Mouse (Mus musculus) hindbrain, postnatal 0 days (tissue): ENCODE data around the gene Mob3b. TPM values are rescaled to one million over a fixed set of nuclear protein-coding genes. Genes with fewer than 3 reads are reported as not detected.
A peak's percentile ranks its signal among the peaks of the same experiment; 100 is the strongest.

ENCODE experiments used
- ATAC-seq: fragments of 200-750 bp; cut with Nextera tagmentation; 2 replicates; pipeline ENCODE4 v1.8.0; 2017; ENCODE audit warnings: mild to moderate bottlenecking, moderate TSS enrichment, moderate library complexity
- DNase-seq: peaks from one replicate; pipeline ENCODE4 v3.0.0-alpha.2; 2015; ENCODE audit warnings: low spot score
- H3K27ac ChIP-seq: fragments of 300-500 bp; sonication (generic); 2 replicates; pipeline ENCODE4 v1.5.1; 2014; ENCODE audit warnings: mild to moderate bottlenecking
- H3K27me3 ChIP-seq: fragments of 300-500 bp; sonication (generic); 2 replicates; pipeline ENCODE4 v1.6.1; 2014; ENCODE audit warnings: low read length, mixed read lengths; ENCODE audit not compliant: insufficient read depth
- H3K36me3 ChIP-seq: fragments of 300-500 bp; sonication (generic); 2 replicates; pipeline ENCODE4 v1.6.1; 2014; ENCODE audit warnings: low read length, mixed read lengths; ENCODE audit not compliant: insufficient read depth
- H3K4me1 ChIP-seq: fragments of 300-500 bp; sonication (generic); 2 replicates; pipeline ENCODE4 v1.6.1; 2014; ENCODE audit warnings: antibody characterized with exemption, low read length, mixed read lengths; ENCODE audit not compliant: insufficient read depth
- H3K4me2 ChIP-seq: fragments of 300-500 bp; sonication (generic); 2 replicates; pipeline ENCODE4 v1.6.1; 2014; ENCODE audit warnings: low read depth, mild to moderate bottlenecking, low read length, moderate library complexity, mixed read lengths
- H3K4me3 ChIP-seq: fragments of 300-500 bp; sonication (generic); 2 replicates; pipeline ENCODE4 v1.5.1; 2014; ENCODE audit warnings: low read length
- H3K9ac ChIP-seq: fragments of 300-500 bp; sonication (generic); replicated peaks from 2 replicates; pipeline ENCODE4 v1.6.1; 2014; ENCODE audit warnings: mild to moderate bottlenecking, low read length, moderate library complexity, mixed read lengths
- H3K9me3 ChIP-seq: fragments of 300-500 bp; sonication (generic); 2 replicates; pipeline ENCODE4 v1.6.1; 2016; ENCODE audit warnings: low read length, mixed read lengths
- CTCF ChIP-seq: IDR thresholded peaks from 2 replicates; pipeline ENCODE4 v1.5.1; 2016; ENCODE audit warnings: antibody characterized with exemption, control low read depth, low read depth
- WGBS: fragments of 180-500 bp; shearing (Covaris S2); extraction: QIAGEN DNeasy Blood & Tissue Kit; methylation state at CpG from one replicate; pipeline ENCODE4 v1.1.7; 2014; 5-methylcytosine and 5-hydroxymethylcytosine counted together
- polyA plus RNA-seq: library from polyadenylated mRNA; unstranded; fragments of >200 nt; fragmentation: Nextera tagmentation; extraction: Ambion mirVana; gene quantifications from 2 replicates; pipeline ENCODE4 v1.2.1, GENCODE M21; 2015
- total RNA-seq: library from RNA; depleted of rRNA; stranded (reverse); fragments of >200 nt; gene quantifications from 2 replicates; pipeline ENCODE4 v1.2.3, GENCODE M21; 2014

The Mob3b gene
- total and polyA plus RNA-seq, 2 experiments from 2014 or later: 2.9 to 3.2 TPM

DNA sequence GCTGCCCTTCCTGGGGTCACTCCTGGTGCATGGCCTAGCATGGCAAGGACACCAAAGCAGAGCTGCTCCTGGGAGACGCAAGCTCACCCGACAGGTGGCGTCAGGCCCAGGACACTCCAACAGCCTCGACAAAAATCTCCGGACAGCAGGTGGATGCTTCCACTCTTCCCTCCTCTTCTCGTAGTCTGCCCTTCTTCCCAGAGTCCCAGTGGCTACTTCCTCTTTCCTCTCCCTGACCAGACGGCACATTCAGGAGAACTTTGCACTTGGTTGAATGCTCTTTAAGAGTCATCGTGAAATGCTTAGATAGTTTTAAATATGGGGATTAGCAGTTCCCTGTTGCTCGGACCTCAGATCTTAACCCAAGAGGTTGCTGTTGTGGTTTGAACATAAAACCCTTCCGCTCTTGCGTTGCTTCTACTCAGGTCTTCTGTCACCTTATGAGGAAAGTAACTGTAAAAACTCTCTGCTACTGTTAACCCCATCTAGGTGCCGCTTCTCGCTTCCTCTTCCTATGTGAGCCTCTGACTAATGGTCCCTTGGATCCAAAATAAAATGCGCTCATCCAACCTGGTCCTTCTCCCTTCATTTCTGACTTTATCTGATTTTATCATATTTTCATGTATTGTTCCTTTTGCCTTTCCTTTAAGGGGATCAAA is 52.0 kb downstream of the Mob3b start:
- ATAC-seq: no peak

DNA sequence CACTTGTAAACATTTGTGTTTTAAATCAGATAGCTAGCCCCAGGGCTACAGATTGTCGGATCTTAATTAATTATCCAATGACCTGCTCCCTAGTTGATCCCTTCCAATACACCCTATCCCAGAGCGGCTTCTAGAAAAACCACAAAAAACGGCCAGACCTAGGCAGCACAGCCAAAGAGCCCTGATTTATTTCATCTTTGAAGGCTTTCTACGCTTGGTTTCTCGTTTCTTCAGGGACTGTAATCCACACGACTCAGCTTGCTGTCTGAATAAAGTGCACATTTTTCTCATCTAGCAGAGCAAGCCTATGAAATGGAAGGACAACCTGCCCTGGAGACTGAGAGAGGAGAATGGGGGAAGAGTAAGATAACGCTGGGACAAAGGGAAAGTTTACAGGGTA is 56.1 kb downstream of the Mob3b start:
- Histone ChIP-seq H3K9ac (no peak overlapping the region), H3K36me3 (no peaks in the 10 kb centered on the region), H3K4me2 (no peak overlapping the region), H3K4me1 (no peaks in the 10 kb centered on the region), H3K27me3 (no peaks in the 10 kb centered on the region), H3K9me3 (no peaks in the 10 kb centered on the region), H3K4me3 (no peak overlapping the region), H3K27ac (no peak overlapping the region)
- DNase-seq: no peak
- 43% methylated on average over 7 of the region's 7 CpGs for WGBS
- TF ChIP-seq CTCF: no peak
- ATAC-seq: no peak

More for the DNA sequence above, 52.0 kb downstream of the Mob3b start:
- no peak for TF ChIP-seq CTCF
- Histone ChIP-seq H3K27me3 (no peaks in the 10 kb centered on the region), H3K36me3 (no peaks in the 10 kb centered on the region), H3K4me2 (no peak overlapping the region), H3K4me3 (no peak overlapping the region), H3K4me1 (no peaks in the 10 kb centered on the region), H3K27ac (no peak overlapping the region), H3K9me3 (no peaks in the 10 kb centered on the region), H3K9ac (no peak overlapping the region)
- DNase-seq: no peak
- WGBS: 74% methylated on average over 14 of the region's 14 CpGs

DNA sequence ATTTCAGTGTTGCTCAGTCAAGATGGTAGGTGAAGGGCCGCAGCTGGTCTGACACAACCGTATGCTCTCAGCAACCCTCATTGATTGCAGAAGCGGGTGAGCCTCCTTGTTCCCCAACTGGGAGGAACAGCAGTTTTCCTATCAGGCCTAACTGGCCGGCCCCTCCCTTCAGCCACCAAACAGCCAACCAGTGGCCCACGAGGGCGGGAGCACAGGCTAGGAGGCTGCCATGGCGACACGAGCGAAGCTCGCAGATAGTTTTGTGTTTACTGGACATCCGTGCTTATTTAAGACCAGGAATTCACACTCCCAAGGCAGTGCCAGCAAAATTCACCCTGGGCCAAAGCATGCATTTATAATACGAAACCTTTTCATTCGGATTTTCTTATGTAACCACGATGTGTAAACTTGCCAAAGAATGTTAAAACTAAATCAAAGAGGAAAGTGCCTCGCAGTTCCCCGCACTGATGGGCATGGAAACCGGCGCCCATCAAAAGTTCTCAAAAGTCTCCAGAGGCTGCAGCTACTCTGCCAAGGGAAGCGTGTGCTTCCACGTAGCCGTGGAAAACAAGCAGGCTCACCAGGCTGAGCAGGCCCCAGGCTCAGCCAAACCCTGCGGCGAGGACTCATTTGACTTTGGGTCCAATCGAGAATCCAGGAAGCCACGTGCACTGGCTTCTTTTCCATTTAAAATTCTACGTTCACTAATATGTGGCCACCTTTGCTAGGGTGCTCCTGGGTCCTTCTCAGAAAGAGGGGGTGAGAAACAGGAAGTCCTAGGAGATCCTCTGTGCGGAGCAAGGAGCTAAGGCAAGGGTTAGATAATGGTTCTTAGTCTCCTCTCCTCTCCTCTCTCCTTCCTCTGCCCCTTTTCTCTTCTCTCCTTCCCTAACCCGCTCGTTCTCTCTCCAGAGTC is 57.2 kb downstream of the Mob3b start:
- Histone ChIP-seq H3K4me2 (peak overlapping the region; percentile 61), H3K4me3 (peak overlapping the region; percentile 30), H3K36me3 (no peaks in the 10 kb centered on the region), H3K27me3 (no peaks in the 10 kb centered on the region), H3K4me1 (no peaks in the 10 kb centered on the region), H3K9me3 (no peaks in the 10 kb centered on the region), H3K9ac (peak overlapping the region; percentile 39; the same call in 1 of the 2 replicates), H3K27ac (peak overlapping the region; percentile 23; the same call in 1 of the 2 replicates)
- DNase-seq: peak; percentile 90
- 7% methylated on average over 29 of the region's 29 CpGs for WGBS
- no peak for TF ChIP-seq CTCF
- ATAC-seq: peak; percentile 95

DNA sequence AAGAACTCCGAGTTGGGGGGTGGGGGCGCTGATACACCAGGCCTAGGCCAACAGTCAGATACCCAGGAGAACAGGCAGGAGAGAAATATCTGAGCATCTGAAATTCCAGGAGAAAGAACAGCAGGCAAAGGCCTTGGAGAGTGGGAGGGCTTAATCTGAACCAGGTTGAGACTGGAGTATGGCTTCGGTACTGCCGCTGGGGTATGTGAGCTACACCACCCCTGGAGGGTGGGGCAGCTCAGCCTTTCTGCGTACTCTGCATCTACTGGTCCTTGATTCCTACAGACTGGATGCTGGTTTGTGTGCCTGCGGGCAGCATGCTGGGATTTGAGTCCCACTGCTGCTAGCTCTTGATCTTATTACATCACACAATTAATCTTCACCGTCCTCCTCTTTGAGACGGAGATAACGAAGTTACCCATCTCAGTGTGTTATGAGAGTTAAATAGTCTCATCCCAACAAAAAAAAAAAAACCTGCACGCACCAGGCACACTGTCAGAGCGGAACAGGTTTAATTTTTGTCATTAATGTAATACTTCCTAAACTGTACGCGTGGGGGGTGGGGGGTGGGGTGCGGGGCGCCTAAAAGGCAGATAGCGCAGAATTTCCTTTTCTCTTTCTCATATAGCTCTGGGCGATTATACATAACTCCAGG is 57.9 kb downstream of the Mob3b start:
- peak overlapping the region; percentile 30 for H3K4me3 ChIP-seq
- peak; percentile 37 for DNase-seq

DNA sequence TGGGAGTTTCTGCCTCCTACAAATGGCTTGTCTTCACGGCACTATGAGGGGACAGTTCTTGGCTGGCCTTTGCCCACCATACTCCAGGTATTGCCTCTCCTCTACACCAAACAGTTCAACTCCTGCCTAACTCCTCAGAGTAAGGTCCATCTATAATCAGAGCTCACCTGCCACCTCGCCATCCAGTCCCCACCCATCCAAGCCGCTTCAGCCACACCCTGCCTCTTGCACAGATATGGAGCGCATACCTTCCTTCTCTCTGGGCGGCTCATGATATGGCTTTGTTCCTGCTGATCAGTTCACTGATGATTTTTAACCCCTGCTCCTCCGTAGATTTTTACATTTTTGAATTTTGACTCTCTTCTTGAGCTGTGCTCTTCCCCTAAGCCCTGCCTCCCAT is 58.7 kb downstream of the Mob3b start:
- Histone ChIP-seq H3K27me3 (no peaks in the 10 kb centered on the region), H3K9me3 (no peaks in the 10 kb centered on the region), H3K27ac (no peak overlapping the region), H3K9ac (no peak overlapping the region), H3K4me1 (no peaks in the 10 kb centered on the region), H3K36me3 (no peaks in the 10 kb centered on the region), H3K4me2 (no peak overlapping the region), H3K4me3 (no peak overlapping the region)
- ATAC-seq: no peak
- TF ChIP-seq CTCF: no peak
- DNase-seq: no peak
- WGBS: 91% methylated on average over 6 of the region's 6 CpGs

More for the DNA sequence above, 57.9 kb downstream of the Mob3b start:
- 20% methylated on average over 17 of the region's 17 CpGs for WGBS
- Histone ChIP-seq H3K9me3 (no peaks in the 10 kb centered on the region), H3K27ac (0 out of 2 replicates have a peak overlapping the region, but pooled peaks have one; percentile 2), H3K4me1 (no peaks in the 10 kb centered on the region), H3K4me2 (peak overlapping the region; percentile 61), H3K36me3 (no peaks in the 10 kb centered on the region), H3K27me3 (no peaks in the 10 kb centered on the region), H3K9ac (peak overlapping the region; percentile 39; the same call in 1 of the 2 replicates)
- TF ChIP-seq CTCF: peak; percentile 8; the same call in 1 of the 2 replicates
- peak; percentile 55 for ATAC-seq

DNA sequence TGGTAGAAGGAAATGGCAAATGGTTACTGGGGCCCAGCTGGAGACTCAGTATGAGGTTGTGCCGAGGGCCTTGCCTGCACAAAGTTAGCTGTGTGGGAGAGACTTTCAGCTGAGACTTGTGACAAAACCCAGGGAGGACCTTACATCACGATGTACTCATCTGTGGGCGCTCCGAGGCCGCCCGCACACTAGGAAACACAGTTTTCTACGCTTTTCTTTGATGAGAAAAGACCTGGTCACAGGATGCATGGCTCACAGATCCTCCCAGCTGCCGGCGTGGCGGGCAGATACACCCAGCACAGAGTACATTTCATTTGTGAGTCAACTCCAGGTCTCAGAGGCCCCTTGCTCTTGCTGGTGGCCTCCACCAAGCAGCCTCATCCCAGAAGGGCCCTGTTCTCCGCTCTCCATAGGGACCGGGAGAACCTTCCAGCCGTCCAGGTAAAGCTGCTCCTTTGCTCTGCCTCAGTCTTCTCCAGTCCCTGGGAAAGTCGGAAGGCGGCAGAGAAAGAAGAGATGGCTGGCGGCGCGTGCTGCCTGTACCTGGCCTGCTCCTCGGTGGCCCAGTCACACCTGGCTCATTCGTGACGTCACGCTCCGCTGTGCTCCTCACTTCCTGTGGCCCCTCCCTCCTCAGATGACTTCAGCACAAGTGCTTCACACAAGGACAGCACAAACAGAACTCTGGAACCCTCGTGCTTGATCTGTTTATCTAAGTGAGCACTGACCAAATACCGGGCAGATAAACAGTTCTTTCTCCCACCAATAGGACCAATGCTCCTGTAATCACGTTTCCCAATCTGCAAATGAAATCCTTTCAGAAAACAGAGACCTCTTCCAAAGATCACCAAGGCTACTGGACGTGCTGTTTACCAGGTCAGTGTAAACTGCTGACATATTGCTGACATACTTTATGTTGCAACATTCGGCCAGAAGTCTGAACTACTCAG is 60.8 kb downstream of the Mob3b start:
- Histone ChIP-seq H3K4me3 (no peak overlapping the region), H3K27me3 (no peaks in the 10 kb centered on the region), H3K9me3 (no peaks in the 10 kb centered on the region), H3K36me3 (no peaks in the 10 kb centered on the region), H3K4me2 (no peak overlapping the region), H3K4me1 (no peaks in the 10 kb centered on the region), H3K9ac (no peak overlapping the region), H3K27ac (no peak overlapping the region)
- DNase-seq (no peak), ATAC-seq (no peak)
- WGBS: 89% methylated on average over 28 of the region's 28 CpGs
- no peak for TF ChIP-seq CTCF
